Mouse (Mus musculus) MEL (cell line): ENCODE measurements around the gene Kdm3a. TPM values are rescaled to one million over a fixed set of nuclear protein-coding genes. Genes with fewer than 3 reads are reported as not detected.

Source experiments
- DNase-seq: peaks from one replicate; pipeline ENCODE4 v3.0.0; 2011; ENCODE audit warnings: low read depth, low spot score
- H3K27ac ChIP-seq: 2 replicates; pipeline ENCODE4 v1.5.1; 2012; ENCODE audit warnings: low read depth, mild to moderate bottlenecking, control low read depth, low read length, moderate library complexity; ENCODE audit not compliant: control insufficient read depth
- H3K27me3 ChIP-seq, 2 experiments: fragments of 150-350 bp in 1 of 2; sonication (generic) in 1 of 2; 2 replicates each; pipeline ENCODE4 v1.6.1; 2012; ENCODE audit warnings: low read length in 2 of 2, mild to moderate bottlenecking in 2 of 2, improper control_type of control experiment in 1 of 2, moderate library complexity in 1 of 2; ENCODE audit not compliant: insufficient read depth in 2 of 2, control insufficient read depth in 1 of 2
- H3K36me3 ChIP-seq, 2 experiments: 2 replicates each; pipeline ENCODE4 v1.6.1; 2012 to 2014; ENCODE audit warnings: low read length in 2 of 2, improper control_type of control experiment in 1 of 2, inconsistent platforms in 1 of 2, mild to moderate bottlenecking in 1 of 2; ENCODE audit not compliant: insufficient read depth in 2 of 2, control insufficient read depth in 1 of 2
- H3K4me1 ChIP-seq, 2 experiments: fragments of 150-350 bp in 1 of 2; sonication (generic) in 1 of 2; 2 replicates each; pipeline ENCODE4 v1.6.1; 2012; ENCODE audit warnings: low read length in 2 of 2, improper control_type of control experiment in 1 of 2, mild to moderate bottlenecking in 1 of 2; ENCODE audit not compliant: insufficient read depth in 2 of 2, control insufficient read depth in 1 of 2
- H3K4me3 ChIP-seq, 2 experiments: fragments of 150-350 bp in 1 of 2; sonication (generic) in 1 of 2; 2 replicates each; pipeline ENCODE4 v1.5.1; 2012; ENCODE audit warnings: low read depth in 2 of 2, low read length in 2 of 2, mild to moderate bottlenecking in 2 of 2, moderate library complexity in 2 of 2, control low read depth in 1 of 2, improper control_type of control experiment in 1 of 2; ENCODE audit not compliant: control insufficient read depth in 1 of 2, insufficient read depth in 1 of 2
- H3K79me2 ChIP-seq: 2 replicates; pipeline ENCODE4 v1.6.1; 2012; ENCODE audit warnings: mild to moderate bottlenecking, low read length, moderate library complexity; ENCODE audit not compliant: control insufficient read depth, poor library complexity, insufficient read depth
- H3K9ac ChIP-seq: 2 replicates; pipeline ENCODE4 v1.6.1; 2012; ENCODE audit warnings: low read depth, mild to moderate bottlenecking, control low read depth, low read length, moderate library complexity; ENCODE audit not compliant: control insufficient read depth, poor library complexity, severe bottlenecking
- H3K9me3 ChIP-seq: fragments of 150-350 bp; sonication (generic); replicated peaks from 2 replicates; pipeline ENCODE4 v1.6.1; 2012; ENCODE audit warnings: mild to moderate bottlenecking, low read length, improper control_type of control experiment, moderate library complexity; ENCODE audit not compliant: insufficient read depth
- CHD1 ChIP-seq: IDR thresholded peaks from 2 replicates; pipeline ENCODE4 v1.6.1; 2012; ENCODE audit warnings: low read depth, mild to moderate bottlenecking, inconsistent platforms, low read length, improper control_type of control experiment
- E2F4 ChIP-seq: IDR thresholded peaks from 2 replicates; pipeline ENCODE4 v1.6.1; 2011; ENCODE audit warnings: low read depth, low read length, improper control_type of control experiment, borderline replicate concordance
- ELF1 ChIP-seq: IDR thresholded peaks from 2 replicates; pipeline ENCODE4 v1.6.1; 2014; ENCODE audit warnings: low read depth, mild to moderate bottlenecking, inconsistent platforms, low read length, improper control_type of control experiment, moderate library complexity
- EP300 ChIP-seq, 2 experiments: IDR thresholded peaks; 2 replicates each; pipeline ENCODE4 v1.6.1; 2011; ENCODE audit warnings: improper control_type of control experiment in 2 of 2, low read length in 2 of 2, low read depth in 1 of 2, mild to moderate bottlenecking in 1 of 2
- GATA1 ChIP-seq: IDR thresholded peaks from 2 replicates; pipeline ENCODE4 v1.6.1; 2011; ENCODE audit warnings: low read depth, low read length, improper control_type of control experiment
- JUND ChIP-seq: IDR thresholded peaks from 2 replicates; pipeline ENCODE4 v1.6.1; 2011; ENCODE audit warnings: low read depth, mild to moderate bottlenecking, improper control_type of control experiment, low read length
- MEF2A ChIP-seq: IDR thresholded peaks from 2 replicates; pipeline ENCODE4 v1.6.1; 2014; ENCODE audit warnings: low read depth, mild to moderate bottlenecking, inconsistent platforms, low read length, improper control_type of control experiment; ENCODE audit not compliant: poor library complexity, insufficient replicate concordance, severe bottlenecking; ENCODE audit errors: extremely low read depth
- MYC ChIP-seq: IDR thresholded peaks from 2 replicates; pipeline ENCODE4 v1.6.1; 2011; ENCODE audit warnings: low read depth, mild to moderate bottlenecking, low read length, improper control_type of control experiment, moderate library complexity
- NRF1 ChIP-seq: IDR thresholded peaks from 2 replicates; pipeline ENCODE4 v1.6.1; 2014; ENCODE audit warnings: low read depth, mild to moderate bottlenecking, inconsistent platforms, low read length, improper control_type of control experiment, moderate library complexity; ENCODE audit not compliant: poor library complexity, insufficient read depth, severe bottlenecking
- RAD21 ChIP-seq: IDR thresholded peaks from 2 replicates; pipeline ENCODE4 v1.6.1; 2011; ENCODE audit warnings: mild to moderate bottlenecking, low read depth, low read length, improper control_type of control experiment
- RCOR1 ChIP-seq: IDR thresholded peaks from 2 replicates; pipeline ENCODE4 v1.6.1; 2012; ENCODE audit warnings: low read depth, mild to moderate bottlenecking, inconsistent platforms, low read length, improper control_type of control experiment
- TAL1 ChIP-seq: IDR thresholded peaks from 2 replicates; pipeline ENCODE4 v1.6.1; 2012; ENCODE audit warnings: mild to moderate bottlenecking, inconsistent platforms, low read length, moderate library complexity, mixed read lengths
- UBTF ChIP-seq: IDR thresholded peaks from 2 replicates; pipeline ENCODE4 v1.6.1; 2012; ENCODE audit warnings: low read depth, mild to moderate bottlenecking, inconsistent platforms, low read length, improper control_type of control experiment, moderate library complexity, borderline replicate concordance; ENCODE audit not compliant: insufficient read depth
- ZKSCAN1 ChIP-seq: IDR thresholded peaks from 2 replicates; pipeline ENCODE4 v1.6.1; 2012; ENCODE audit warnings: low read depth, mild to moderate bottlenecking, inconsistent platforms, low read length, improper control_type of control experiment, moderate library complexity
- polyA plus RNA-seq, 2 experiments: library from polyadenylated mRNA; stranded (reverse) in 1 of 2; unstranded in 1 of 2; fragments of >175 nt in 1 of 2; fragments of >200 nt in 1 of 2; gene quantifications; 2 replicates each; pipeline versions ENCODE4 v1.2.1 to v1.2.4; 2012; ENCODE audit warnings: low replicate concordance in 2 of 2, low read depth in 1 of 2; ENCODE audit not compliant: insufficient read length in 2 of 2, insufficient read depth in 1 of 2, missing spikeins in 1 of 2
- total RNA-seq: library from RNA; depleted of rRNA; stranded (reverse); fragments of 300-350 nt; gene quantifications from 2 replicates; pipeline ENCODE4 v1.2.3, GENCODE M21; 2012

Gene Kdm3a
- total and polyA plus RNA-seq, 3 experiments = 14.4 to 35.5 TPM; not detected in 1

DNA sequence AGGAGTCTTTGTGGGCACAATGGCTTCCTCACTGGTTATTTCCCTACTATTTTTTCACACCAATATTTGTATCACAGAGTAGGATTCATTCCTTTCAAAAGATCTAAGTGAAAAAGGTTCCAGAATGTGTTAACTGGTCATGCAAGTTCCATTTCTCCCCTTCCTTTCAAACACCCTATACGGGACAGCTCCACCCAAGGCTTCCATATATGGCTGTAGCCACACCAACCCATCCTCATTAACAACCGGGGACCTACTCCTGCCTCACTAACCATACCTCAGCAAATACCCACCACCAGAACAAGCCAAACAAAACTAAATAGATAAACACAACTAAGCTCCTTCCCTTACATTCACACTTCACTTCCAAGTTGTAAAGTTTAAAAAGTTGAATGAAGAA is 1.6 kb downstream of the Kdm3a start (continued):
- no peak for TF ChIP-seq ZKSCAN1
- no peak for TF ChIP-seq E2F4
- no peak for TF ChIP-seq RAD21

GRCm38 (mm10) chr6:71627325-71627724 is 5.5 kb downstream of the Kdm3a start:
- Histone ChIP-seq H3K27ac (no peak overlapping the region), H3K9me3 (no peaks in the 10 kb centered on the region), H3K79me2 (peaks cover 15% of the 10 kb centered on the region), H3K4me1 (peaks cover 5 to 16% of the 10 kb centered on the region in 2 experiments; a peak in 2 of 4 replicates), H3K4me3 (no peak overlapping the region), H3K9ac (no peak overlapping the region), H3K36me3 (peaks cover 42 to 55% of the 10 kb centered on the region in 2 experiments), H3K27me3 (no peaks in the 10 kb centered on the region)
- DNase-seq = peak; percentile 41
- peak in 1 of 2 experiments; percentile 57; a peak in 2 of 4 replicates for TF ChIP-seq EP300 (IDR thresholded peaks at IDR 0.05; ENCODE audit: low read depth in 1 of 2, low read length in 2 of 2)
- no peak for TF ChIP-seq RCOR1
- TF ChIP-seq GATA1 = peak; percentile 55; the same call in 1 of the 2 replicates

- Histone ChIP-seq H3K36me3 (peaks cover 37 to 59% of the 10 kb centered on the region in 2 experiments), H3K27me3 (no peaks in the 10 kb centered on the region), H3K9ac (no peak overlapping the region), H3K27ac (no peak overlapping the region), H3K79me2 (peaks cover 5% of the 10 kb centered on the region; the same call in 1 of the 2 replicates), H3K4me1 (peaks cover 5 to 16% of the 10 kb centered on the region in 2 experiments; a peak in 2 of 4 replicates), H3K4me3 (no peak overlapping the region), H3K9me3 (no peaks in the 10 kb centered on the region)
- TF ChIP-seq MEF2A (no peak), NRF1 (no peak), ELF1 (no peak), UBTF (no peak), MYC (no peak), JUND (no peak), RCOR1 (no peak), TAL1 (no peak), CHD1 (no peak)
- DNase-seq = no peak
These were observed 6.8 kb downstream of the Kdm3a start for GRCm38 (mm10) chr6:71625984-71626383.
